Mouse (Mus musculus): ENCODE data around the gene Cdyl2. TPM values are rescaled to one million over a fixed set of nuclear protein-coding genes. Genes with fewer than 3 reads are reported as not detected.

Gene Cdyl2
- polyA plus RNA-seq, 1 experiment from 2014 or later = 8.6 TPM

GRCm38 (mm10) chr8:116673966-116674805 lies 58.6 kb downstream of the Cdyl2 start:
- Histone ChIP-seq H3K9me3 (ENCODE audit: control insufficient read depth, low read length) (peaks cover 3% of the 10 kb centered on the region; the same call in 1 of the 2 replicates), H3K9ac (replicated peaks; ENCODE audit: low read depth, low read length) (no peak overlapping the region), H3K27ac (ENCODE audit: low read length) (no peak overlapping the region), H3K4me2 (ENCODE audit: low read length) (no peak overlapping the region), H3K36me3 (ENCODE audit: control insufficient read depth, insufficient read depth) (no peaks in the 10 kb centered on the region), H3K27me3 (replicated peaks; ENCODE audit: control insufficient read depth, insufficient read depth, low read length) (no peaks in the 10 kb centered on the region), H3K4me3 (replicated peaks; ENCODE audit: low read length) (no peak overlapping the region), H3K4me1 (replicated peaks; ENCODE audit: control insufficient read depth, insufficient read depth, low read length) (no peaks in the 10 kb centered on the region)
- no peak for ATAC-seq
- 81% methylated on average over 10 of the region's 10 CpGs for WGBS

- Histone ChIP-seq H3K4me1 (replicated peaks; ENCODE audit: control insufficient read depth, insufficient read depth, low read length) (no peaks in the 10 kb centered on the region), H3K9me3 (ENCODE audit: control insufficient read depth, low read length) (peaks cover 3% of the 10 kb centered on the region; the same call in 1 of the 2 replicates), H3K4me3 (replicated peaks; ENCODE audit: low read length) (no peak overlapping the region), H3K9ac (replicated peaks; ENCODE audit: low read depth, low read length) (no peak overlapping the region), H3K36me3 (ENCODE audit: control insufficient read depth, insufficient read depth) (no peaks in the 10 kb centered on the region), H3K27ac (ENCODE audit: low read length) (no peak overlapping the region), H3K4me2 (ENCODE audit: low read length) (no peak overlapping the region), H3K27me3 (replicated peaks; ENCODE audit: control insufficient read depth, insufficient read depth, low read length) (no peaks in the 10 kb centered on the region)
- ATAC-seq = no peak
- 88% methylated on average over 8 of the region's 8 CpGs for WGBS
Measured at GRCm38 (mm10) chr8:116673493-116673892, 59.3 kb downstream of the Cdyl2 start.

- no peak for ATAC-seq
- Histone ChIP-seq H3K27me3 (replicated peaks; ENCODE audit: control insufficient read depth, insufficient read depth, low read length) (no peaks in the 10 kb centered on the region), H3K4me3 (replicated peaks; ENCODE audit: low read length) (no peak overlapping the region), H3K4me1 (replicated peaks; ENCODE audit: control insufficient read depth, insufficient read depth, low read length) (no peaks in the 10 kb centered on the region), H3K9ac (replicated peaks; ENCODE audit: low read depth, low read length) (no peak overlapping the region), H3K36me3 (ENCODE audit: control insufficient read depth, insufficient read depth) (no peaks in the 10 kb centered on the region), H3K9me3 (ENCODE audit: control insufficient read depth, low read length) (peaks cover 3% of the 10 kb centered on the region; the same call in 1 of the 2 replicates), H3K27ac (ENCODE audit: low read length) (no peak overlapping the region), H3K4me2 (ENCODE audit: low read length) (no peak overlapping the region)
- 90% methylated on average over 4 of the region's 4 CpGs for WGBS
Measured at GRCm38 (mm10) chr8:116673052-116673451, 59.7 kb downstream of the Cdyl2 start.

- H3K4me1 ChIP-seq (replicated peaks; ENCODE audit: control insufficient read depth, insufficient read depth, low read length) = no peaks in the 10 kb centered on the region
- H3K4me3 ChIP-seq (replicated peaks; ENCODE audit: low read length) = no peak overlapping the region
- ATAC-seq = no peak
- no peak overlapping the region for H3K4me2 ChIP-seq (ENCODE audit: low read length)
- no peaks in the 10 kb centered on the region for H3K36me3 ChIP-seq (ENCODE audit: control insufficient read depth, insufficient read depth)
- no peaks in the 10 kb centered on the region for H3K27me3 ChIP-seq (replicated peaks; ENCODE audit: control insufficient read depth, insufficient read depth, low read length)
- H3K27ac ChIP-seq (ENCODE audit: low read length) = no peak overlapping the region
- 66% methylated on average over 5 of the region's 5 CpGs for WGBS
- H3K9ac ChIP-seq (replicated peaks; ENCODE audit: low read depth, low read length) = no peak overlapping the region
- peaks cover 3% of the 10 kb centered on the region; the same call in 1 of the 2 replicates for H3K9me3 ChIP-seq (ENCODE audit: control insufficient read depth, low read length)
Measured at GRCm38 (mm10) chr8:116671543-116671942, 61.2 kb downstream of the Cdyl2 start.

- no peak overlapping the region for H3K9ac ChIP-seq (replicated peaks; ENCODE audit: low read depth, low read length)
- no peak for ATAC-seq
- H3K9me3 ChIP-seq (ENCODE audit: control insufficient read depth, low read length) = peaks cover 3% of the 10 kb centered on the region; the same call in 1 of the 2 replicates
- H3K36me3 ChIP-seq (ENCODE audit: control insufficient read depth, insufficient read depth) = no peaks in the 10 kb centered on the region
- 89% methylated on average over 7 of the region's 7 CpGs for WGBS
- H3K4me2 ChIP-seq (ENCODE audit: low read length) = no peak overlapping the region
- H3K27ac ChIP-seq (ENCODE audit: low read length) = no peak overlapping the region
- H3K4me3 ChIP-seq (replicated peaks; ENCODE audit: low read length) = no peak overlapping the region
- no peaks in the 10 kb centered on the region for H3K27me3 ChIP-seq (replicated peaks; ENCODE audit: control insufficient read depth, insufficient read depth, low read length)
- H3K4me1 ChIP-seq (replicated peaks; ENCODE audit: control insufficient read depth, insufficient read depth, low read length) = no peaks in the 10 kb centered on the region
Measured at GRCm38 (mm10) chr8:116670604-116671003, 62.2 kb downstream of the Cdyl2 start.

GRCm38 (mm10) chr8:116668977-116669376 lies 63.8 kb downstream of the Cdyl2 start:
- no peaks in the 10 kb centered on the region for H3K36me3 ChIP-seq (ENCODE audit: control insufficient read depth, insufficient read depth)
- H3K9me3 ChIP-seq (ENCODE audit: control insufficient read depth, low read length) = peaks cover 3% of the 10 kb centered on the region; the same call in 1 of the 2 replicates
- no peak overlapping the region for H3K4me2 ChIP-seq (ENCODE audit: low read length)
- H3K9ac ChIP-seq (replicated peaks; ENCODE audit: low read depth, low read length) = no peak overlapping the region
- 95% methylated on average over 7 of the region's 7 CpGs for WGBS
- no peak overlapping the region for H3K4me3 ChIP-seq (replicated peaks; ENCODE audit: low read length)
- no peaks in the 10 kb centered on the region for H3K27me3 ChIP-seq (replicated peaks; ENCODE audit: control insufficient read depth, insufficient read depth, low read length)
- no peak overlapping the region for H3K27ac ChIP-seq (ENCODE audit: low read length)
- H3K4me1 ChIP-seq (replicated peaks; ENCODE audit: control insufficient read depth, insufficient read depth, low read length) = no peaks in the 10 kb centered on the region
- ATAC-seq = no peak

GRCm38 (mm10) chr8:116666781-116667325 lies 65.9 kb downstream of the Cdyl2 start:
- Histone ChIP-seq H3K36me3 (ENCODE audit: control insufficient read depth, insufficient read depth) (no peaks in the 10 kb centered on the region), H3K4me2 (ENCODE audit: low read length) (no peak overlapping the region), H3K4me3 (replicated peaks; ENCODE audit: low read length) (no peak overlapping the region), H3K27ac (ENCODE audit: low read length) (no peak overlapping the region), H3K4me1 (replicated peaks; ENCODE audit: control insufficient read depth, insufficient read depth, low read length) (no peaks in the 10 kb centered on the region), H3K9ac (replicated peaks; ENCODE audit: low read depth, low read length) (no peak overlapping the region), H3K9me3 (ENCODE audit: control insufficient read depth, low read length) (peaks cover 3% of the 10 kb centered on the region; the same call in 1 of the 2 replicates), H3K27me3 (replicated peaks; ENCODE audit: control insufficient read depth, insufficient read depth, low read length) (no peaks in the 10 kb centered on the region)
- 65% methylated on average over 11 of the region's 11 CpGs for WGBS
- ATAC-seq = no peak

- Histone ChIP-seq H3K4me3 (replicated peaks; ENCODE audit: low read length) (no peak overlapping the region), H3K27ac (ENCODE audit: low read length) (no peak overlapping the region), H3K4me1 (replicated peaks; ENCODE audit: control insufficient read depth, insufficient read depth, low read length) (no peaks in the 10 kb centered on the region), H3K9ac (replicated peaks; ENCODE audit: low read depth, low read length) (no peak overlapping the region), H3K9me3 (ENCODE audit: control insufficient read depth, low read length) (no peaks in the 10 kb centered on the region), H3K27me3 (replicated peaks; ENCODE audit: control insufficient read depth, insufficient read depth, low read length) (no peaks in the 10 kb centered on the region), H3K36me3 (ENCODE audit: control insufficient read depth, insufficient read depth) (no peaks in the 10 kb centered on the region), H3K4me2 (ENCODE audit: low read length) (no peak overlapping the region)
- WGBS = 96% methylated on average over 1 of the region's 1 CpGs
- ATAC-seq = no peak
Measured at GRCm38 (mm10) chr8:116661521-116661920, 71.3 kb downstream of the Cdyl2 start.

- Histone ChIP-seq H3K9me3 (ENCODE audit: control insufficient read depth, low read length) (no peaks in the 10 kb centered on the region), H3K27me3 (replicated peaks; ENCODE audit: control insufficient read depth, insufficient read depth, low read length) (no peaks in the 10 kb centered on the region), H3K4me2 (ENCODE audit: low read length) (no peak overlapping the region), H3K4me3 (replicated peaks; ENCODE audit: low read length) (no peak overlapping the region), H3K27ac (ENCODE audit: low read length) (no peak overlapping the region), H3K36me3 (ENCODE audit: control insufficient read depth, insufficient read depth) (no peaks in the 10 kb centered on the region), H3K4me1 (replicated peaks; ENCODE audit: control insufficient read depth, insufficient read depth, low read length) (peaks cover 4% of the 10 kb centered on the region), H3K9ac (replicated peaks; ENCODE audit: low read depth, low read length) (no peak overlapping the region)
- WGBS = 78% methylated on average over 3 of the region's 3 CpGs
- no peak for ATAC-seq
Measured at GRCm38 (mm10) chr8:116656811-116657210, 76.0 kb downstream of the Cdyl2 start.
